Mouse (Mus musculus): ENCODE data around the gene Lrrc2. TPM values are rescaled to one million over a fixed set of nuclear protein-coding genes. Genes with fewer than 3 reads are reported as not detected.

Gene Lrrc2
- polyA plus RNA-seq, 1 experiment from 2014 or later: 0.15 TPM

Small RNAs within 50 kb of the gene (microRNA-seq; reads per million reads assigned to microRNA genes)
- not detected for gene Gm24269

Other genes with a start within 250 kb of the Lrrc2 start
- 0.86 and 4.4 TPM in 2 replicates for gene Myl3, start 209.7 kb upstream of the Lrrc2 start, polyA plus RNA-seq (2016; fragmentation: Nextera tagmentation; extraction: Ambion mirVana)
- gene Pth1r, start 204.4 kb upstream of the Lrrc2 start, polyA plus RNA-seq (2016; fragmentation: Nextera tagmentation; extraction: Ambion mirVana): 39.2 and 46.3 TPM in 2 replicates
- gene Prss42, start 153.4 kb upstream of the Lrrc2 start, polyA plus RNA-seq (2016; fragmentation: Nextera tagmentation; extraction: Ambion mirVana): not detected in 2 replicates
- gene Prss44, start 137.6 kb upstream of the Lrrc2 start, polyA plus RNA-seq (2016; fragmentation: Nextera tagmentation; extraction: Ambion mirVana): not detected in 2 replicates
- not detected in 2 replicates for gene Prss43, start 124.9 kb upstream of the Lrrc2 start, polyA plus RNA-seq (2016; fragmentation: Nextera tagmentation; extraction: Ambion mirVana)
- not detected in 2 replicates for gene Prss45, start 117.0 kb upstream of the Lrrc2 start, polyA plus RNA-seq (2016; fragmentation: Nextera tagmentation; extraction: Ambion mirVana)
- gene Prss46, start 107.0 kb upstream of the Lrrc2 start, polyA plus RNA-seq (2016; fragmentation: Nextera tagmentation; extraction: Ambion mirVana): not detected in 2 replicates
- gene Prss50, start 93.6 kb upstream of the Lrrc2 start, polyA plus RNA-seq (2016; fragmentation: Nextera tagmentation; extraction: Ambion mirVana): 0.55 and 0.67 TPM in 2 replicates
- gene Als2cl, start 71.7 kb upstream of the Lrrc2 start, polyA plus RNA-seq (2016; fragmentation: Nextera tagmentation; extraction: Ambion mirVana): 1.5 and 2.1 TPM in 2 replicates
- 0.31 and 0.60 TPM in 2 replicates for gene Tmie, start 71.4 kb upstream of the Lrrc2 start, polyA plus RNA-seq (2016; fragmentation: Nextera tagmentation; extraction: Ambion mirVana)
- gene Fam240a, start 34.7 kb upstream of the Lrrc2 start, polyA plus RNA-seq (2016; fragmentation: Nextera tagmentation; extraction: Ambion mirVana): not detected in 2 replicates
- not detected in 2 replicates for gene Tdgf1, start 5.4 kb upstream of the Lrrc2 start, polyA plus RNA-seq (2016; fragmentation: Nextera tagmentation; extraction: Ambion mirVana)
- 0.11 and 0.40 TPM in 2 replicates for gene Rtp3, start 39.0 kb downstream of the Lrrc2 start, polyA plus RNA-seq (2016; fragmentation: Nextera tagmentation; extraction: Ambion mirVana)
- not detected in 2 replicates for gene Ltf, start 67.7 kb downstream of the Lrrc2 start, polyA plus RNA-seq (2016; fragmentation: Nextera tagmentation; extraction: Ambion mirVana)
- 0.35 and 0.98 TPM in 2 replicates for gene Ccrl2, start 106.0 kb downstream of the Lrrc2 start, polyA plus RNA-seq (2016; fragmentation: Nextera tagmentation; extraction: Ambion mirVana)
- 38.6 and 39.4 TPM in 2 replicates for gene Lrrfip2, start 166.0 kb downstream of the Lrrc2 start, polyA plus RNA-seq (2016; fragmentation: Nextera tagmentation; extraction: Ambion mirVana)